In the genomic region with DNA sequence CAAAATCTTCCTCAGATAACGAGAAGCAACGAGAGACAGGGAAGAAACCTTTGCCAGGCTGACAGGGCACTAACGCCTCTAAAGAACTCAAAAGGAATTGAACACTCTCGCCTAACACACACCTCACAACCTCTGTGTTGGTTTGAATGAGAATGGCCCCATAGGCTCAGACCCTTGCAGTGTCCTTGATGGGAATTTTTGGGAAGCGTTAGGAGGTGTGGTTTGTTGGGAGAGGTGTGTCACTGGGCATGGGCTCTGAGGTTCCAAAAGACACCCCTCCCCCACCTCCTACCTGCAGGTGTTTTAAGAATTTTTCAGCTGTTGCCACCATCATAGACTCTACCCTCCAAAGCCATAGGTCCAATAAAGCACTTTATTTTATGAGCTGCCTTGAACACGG, we compare ENCODE assay signal across 23 mouse cellular contexts. TPM values are rescaled to one million over a fixed set of nuclear protein-coding genes. Genes with fewer than 3 reads are reported as not detected.
DNase-seq lines count a peak whose midpoint lies in the region; ATAC-seq lines count a peak whose summit lies in the region.
"Had no signal": no experiment of that assay in that cellular context is flagged by ENCODE, and none has a peak within 500 bp of the region (broad histone marks: within the 10 kb centered on the region; RNA-seq: fewer than 3 reads in every experiment).

No protein-coding gene starts in this region.

- H3K9me3 ChIP-seq in limb, embryonic 11.5 days (ENCODE audit: control insufficient read depth, low read length), result no peaks in the 10 kb centered on the region
- H3K9me3 ChIP-seq in limb, embryonic 10.5 days (replicated peaks), result no peaks in the 10 kb centered on the region
- H3K9me3 ChIP-seq: embryonic facial prominence, embryonic 10.5 days; embryonic facial prominence, embryonic 12.5 days; forebrain, embryonic 13.5 days; forebrain, embryonic 15.5 days; G1E had no signal

- no peaks in the 10 kb centered on the region for H3K4me1 ChIP-seq in limb, embryonic 11.5 days (ENCODE audit: control insufficient read depth, insufficient read depth, low read length)
- 0 out of 2 replicates have a peak, but pooled peaks cover 2% of the 10 kb centered on the region for H3K4me1 ChIP-seq in limb, embryonic 10.5 days
- H3K4me1 ChIP-seq: embryonic facial prominence, embryonic 10.5 days; embryonic facial prominence, embryonic 12.5 days; forebrain, embryonic 13.5 days; forebrain, embryonic 15.5 days had no signal

- WGBS in limb, embryonic 11.5 days, result 62% methylated on average over 6 of the region's 6 CpGs
- 69% methylated on average over 6 of the region's 6 CpGs for WGBS in limb, embryonic 10.5 days

- no peak for DNase-seq in limb, embryonic 11.5 days (ENCODE audit: low spot score)
- DNase-seq in limb, embryonic 10.5 days (ENCODE audit: low spot score), result no peak
- peak; percentile 77 for DNase-seq in R1 (ENCODE audit: low read depth, low spot score)
- DNase-seq in kidney, adult 11 months, result no peak
- DNase-seq in liver, result no peak
- DNase-seq: adrenal gland, adult 8-10 months; adrenal gland, postnatal 14 days; adrenal gland, postnatal 36 days; B cell, adult 2 months; cerebellum, adult 11-12 months; cerebellum, adult 2 months; cerebellum, adult 9-10 months; cerebellum, postnatal 10 days; cerebellum, postnatal 25 days; forebrain, postnatal 0 days had no signal

- H3K4me3 ChIP-seq in limb, embryonic 11.5 days (ENCODE audit: low read depth, low read length), result no peak overlapping the region
- H3K4me3 ChIP-seq in limb, embryonic 10.5 days, result no peak overlapping the region
- H3K4me3 ChIP-seq: embryonic facial prominence, embryonic 10.5 days; embryonic facial prominence, embryonic 12.5 days; forebrain, embryonic 13.5 days; forebrain, embryonic 15.5 days had no signal

- ATAC-seq in limb, embryonic 11.5 days (ENCODE audit: insufficient number of reproducible peaks, low FRiP score, low TSS enrichment, low read depth), result 0 out of 2 replicates have a peak, but pooled peaks have one; percentile 35
- ATAC-seq: activated CD4-positive, CD25-positive, alpha-beta regulatory T cell, adult 4 months; CD4-positive, CD25-positive, alpha-beta regulatory T cell, adult 4 months; forebrain, embryonic 13.5 days; forebrain, embryonic 15.5 days; forebrain, postnatal 0 days; Patski had no signal

- H3K4me2 ChIP-seq in limb, embryonic 11.5 days (ENCODE audit: low read depth, severe bottlenecking), result no peak overlapping the region
- H3K4me2 ChIP-seq: embryonic facial prominence, embryonic 12.5 days; forebrain, embryonic 13.5 days; forebrain, embryonic 15.5 days had no signal

- H3K27ac ChIP-seq in limb, embryonic 11.5 days (replicated peaks; ENCODE audit: low read depth, low read length), result no peak overlapping the region
- H3K27ac ChIP-seq in limb, embryonic 10.5 days, result no peak overlapping the region
- H3K27ac ChIP-seq: embryonic facial prominence, embryonic 10.5 days; embryonic facial prominence, embryonic 12.5 days; forebrain, embryonic 13.5 days; forebrain, embryonic 15.5 days had no signal

- H3K27me3 ChIP-seq in limb, embryonic 11.5 days (ENCODE audit: control insufficient read depth, insufficient read depth, low read length), result peaks cover 2% of the 10 kb centered on the region; the same call in 1 of the 2 replicates
- no peaks in the 10 kb centered on the region for H3K27me3 ChIP-seq in limb, embryonic 10.5 days (ENCODE audit: low read depth, poor library complexity, severe bottlenecking)
- H3K27me3 ChIP-seq: embryonic facial prominence, embryonic 12.5 days; forebrain, embryonic 13.5 days; forebrain, embryonic 15.5 days; Patski had no signal

- no peak overlapping the region for H3K9ac ChIP-seq in limb, embryonic 11.5 days (ENCODE audit: low read length)
- H3K9ac ChIP-seq: embryonic facial prominence, embryonic 12.5 days; forebrain, embryonic 13.5 days; forebrain, embryonic 15.5 days; forebrain, postnatal 0 days had no signal

- H3K36me3 ChIP-seq in limb, embryonic 11.5 days (ENCODE audit: control insufficient read depth, insufficient read depth, low read length), result no peaks in the 10 kb centered on the region
- H3K36me3 ChIP-seq in limb, embryonic 10.5 days, result 0 out of 2 replicates have a peak, but pooled peaks cover 4% of the 10 kb centered on the region
- H3K36me3 ChIP-seq: forebrain, embryonic 15.5 days had no signal

RNA-seq across cellular contexts. Expression of a gene that starts 20.3 kb away (rescaled TPM):
- polyA plus RNA-seq in limb, embryonic 11.5 days (2014; fragmentation: Nextera tagmentation; extraction: Ambion mirVana), result 33.5 and 36.6 TPM in 2 replicates
- polyA plus RNA-seq in limb, embryonic 10.5 days (2016; fragmentation: Nextera tagmentation; extraction: Ambion mirVana), result 36.4 and 39.1 TPM in 2 replicates
